Mouse (Mus musculus): ENCODE results near the gene BC029722.

GRCm38 (mm10) chr2:155868320-155868719 lies 49.1 kb upstream of the BC029722 start:
- TF ChIP-seq CTCF (conservative IDR thresholded peaks at IDR 0.05; ENCODE audit: insufficient read depth, insufficient read length, low read depth, low read length) (no peak), POLR2A (IDR thresholded peaks at IDR 0.05; ENCODE audit: low read depth, low read length) (no peak)

Measured in kidney, adult 2 months (tissue).